Mouse (Mus musculus) intestine, embryonic 16.5 days (tissue): Measurements from ENCODE around the gene Sox5. TPM values are rescaled to one million over a fixed set of nuclear protein-coding genes. Genes with fewer than 3 reads are reported as not detected.
A peak's percentile ranks its signal among the peaks of the same experiment; 100 is the strongest.

Experiments
- ATAC-seq: fragments of 200-750 bp; cut with Nextera tagmentation; 2 replicates; pipeline ENCODE4 v1.8.0; 2017; ENCODE audit warnings: moderate TSS enrichment, moderate library complexity
- H3K27ac ChIP-seq: fragments of 300-500 bp; sonication (generic); 2 replicates; pipeline ENCODE4 v1.5.1; 2014; ENCODE audit warnings: mild to moderate bottlenecking, low read length
- H3K27me3 ChIP-seq: fragments of 300-500 bp; sonication (generic); replicated peaks from 2 replicates; pipeline ENCODE4 v1.6.1; 2014; ENCODE audit warnings: low read length, control low read depth, mixed read lengths; ENCODE audit not compliant: control insufficient read depth, insufficient read depth
- H3K36me3 ChIP-seq: fragments of 300-500 bp; sonication (generic); 2 replicates; pipeline ENCODE4 v1.6.1; 2014; ENCODE audit warnings: low read length, control low read depth; ENCODE audit not compliant: control insufficient read depth, insufficient read depth
- H3K4me1 ChIP-seq: fragments of 300-500 bp; sonication (generic); 2 replicates; pipeline ENCODE4 v1.6.1; 2014; ENCODE audit warnings: low read length, control low read depth, mixed read lengths; ENCODE audit not compliant: control insufficient read depth, insufficient read depth
- H3K4me2 ChIP-seq: fragments of 300-500 bp; sonication (generic); 2 replicates; pipeline ENCODE4 v1.6.1; 2014; ENCODE audit warnings: low read depth, low read length, control low read depth
- H3K4me3 ChIP-seq: fragments of 300-500 bp; sonication (generic); 2 replicates; pipeline ENCODE4 v1.5.1; 2014; ENCODE audit warnings: mild to moderate bottlenecking, low read length
- H3K9ac ChIP-seq: fragments of 300-500 bp; sonication (generic); 2 replicates; pipeline ENCODE4 v1.6.1; 2014; ENCODE audit warnings: low read depth, low read length
- H3K9me3 ChIP-seq: fragments of 300-500 bp; sonication (generic); 2 replicates; pipeline ENCODE4 v1.6.1; 2016; ENCODE audit warnings: low read length, control low read depth; ENCODE audit not compliant: control insufficient read depth
- WGBS: fragments of 180-500 bp; shearing (Covaris S2); extraction: QIAGEN DNeasy Blood & Tissue Kit; methylation state at CpG from one replicate; pipeline ENCODE4 v1.1.7; 2014; 5-methylcytosine and 5-hydroxymethylcytosine counted together
- polyA plus RNA-seq: library from polyadenylated mRNA; unstranded; fragments of >200 nt; fragmentation: Nextera tagmentation; extraction: Ambion mirVana; gene quantifications from 2 replicates; pipeline ENCODE4 v1.2.1, GENCODE M21; 2015

Gene Sox5
- polyA plus RNA-seq, 1 experiment from 2014 or later: 14.3 TPM

GRCm38 (mm10) chr6:143915686-143916085 is 866.1 kb downstream of the Sox5 start:
- H3K27ac ChIP-seq: no peak overlapping the region
- H3K4me3 ChIP-seq: no peak overlapping the region
- WGBS: 88% methylated on average over 3 of the region's 3 CpGs
- H3K4me2 ChIP-seq: no peak overlapping the region
- H3K27me3 ChIP-seq: no peaks in the 10 kb centered on the region
- no peaks in the 10 kb centered on the region for H3K36me3 ChIP-seq
- no peak for ATAC-seq
- no peaks in the 10 kb centered on the region for H3K9me3 ChIP-seq
- H3K9ac ChIP-seq: no peak overlapping the region
- H3K4me1 ChIP-seq: no peaks in the 10 kb centered on the region

DNA sequence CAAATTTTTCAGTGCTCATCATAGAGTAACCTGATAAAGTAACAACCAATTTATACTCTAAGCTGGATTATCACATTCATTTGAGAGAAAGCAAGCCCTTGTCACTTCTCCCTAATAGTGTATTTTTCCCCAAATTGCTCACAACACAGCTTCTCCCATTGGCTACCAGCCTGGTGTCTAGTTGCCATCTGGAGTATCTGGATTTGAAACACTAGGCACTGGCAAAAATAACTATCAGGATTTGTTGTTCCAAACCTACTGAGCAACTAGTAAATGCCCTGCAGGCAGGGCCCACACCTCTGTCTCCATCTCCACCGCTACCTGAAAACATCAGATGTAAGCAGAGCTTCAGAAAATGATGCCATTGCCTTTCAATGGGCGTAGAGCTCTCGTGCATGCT is 869.5 kb downstream of the Sox5 start:
- H3K27ac ChIP-seq: no peak overlapping the region
- no peaks in the 10 kb centered on the region for H3K27me3 ChIP-seq
- no peak overlapping the region for H3K4me2 ChIP-seq
- H3K4me3 ChIP-seq: no peak overlapping the region
- no peak for ATAC-seq
- WGBS: 96% methylated on average over 3 of the region's 3 CpGs
- no peaks in the 10 kb centered on the region for H3K4me1 ChIP-seq
- no peaks in the 10 kb centered on the region for H3K9me3 ChIP-seq
- H3K9ac ChIP-seq: no peak overlapping the region
- H3K36me3 ChIP-seq: no peaks in the 10 kb centered on the region

DNA sequence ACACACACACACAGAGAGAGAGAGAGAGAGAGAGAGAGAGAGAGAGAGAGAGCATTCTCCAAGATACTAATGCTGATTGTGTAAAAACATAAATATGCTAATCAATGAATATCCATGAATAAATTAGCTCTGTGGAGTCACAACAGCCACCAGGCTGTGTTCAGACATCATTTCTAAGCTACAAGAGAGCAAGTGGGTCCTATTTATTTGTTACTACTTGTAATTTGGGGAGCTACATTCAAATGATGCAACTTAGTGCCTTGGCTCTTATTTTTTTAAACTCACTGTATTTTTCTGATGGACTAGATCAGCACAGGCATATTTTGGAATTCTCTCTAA is 877.1 kb downstream of the Sox5 start:
- Histone ChIP-seq H3K4me3 (no peak overlapping the region), H3K36me3 (no peaks in the 10 kb centered on the region), H3K4me1 (no peaks in the 10 kb centered on the region), H3K9me3 (no peaks in the 10 kb centered on the region), H3K27ac (no peak overlapping the region), H3K4me2 (no peak overlapping the region), H3K27me3 (no peaks in the 10 kb centered on the region), H3K9ac (no peak overlapping the region)
- ATAC-seq: no peak

GRCm38 (mm10) chr6:143903981-143904692 is 877.6 kb downstream of the Sox5 start:
- H3K36me3 ChIP-seq: no peaks in the 10 kb centered on the region
- WGBS: 75% methylated on average over 10 of the region's 10 CpGs
- no peak overlapping the region for H3K9ac ChIP-seq
- H3K4me2 ChIP-seq: no peak overlapping the region
- no peaks in the 10 kb centered on the region for H3K4me1 ChIP-seq
- H3K27ac ChIP-seq: no peak overlapping the region
- H3K9me3 ChIP-seq: no peaks in the 10 kb centered on the region
- no peak for ATAC-seq
- no peaks in the 10 kb centered on the region for H3K27me3 ChIP-seq
- H3K4me3 ChIP-seq: no peak overlapping the region

- no peak for ATAC-seq
- no peaks in the 10 kb centered on the region for H3K4me1 ChIP-seq
- H3K27me3 ChIP-seq: no peaks in the 10 kb centered on the region
- H3K4me2 ChIP-seq: no peak overlapping the region
- H3K9me3 ChIP-seq: no peaks in the 10 kb centered on the region
- no peak overlapping the region for H3K9ac ChIP-seq
- WGBS: 91% methylated on average over 4 of the region's 4 CpGs
- no peak overlapping the region for H3K27ac ChIP-seq
- no peaks in the 10 kb centered on the region for H3K36me3 ChIP-seq
- no peak overlapping the region for H3K4me3 ChIP-seq
Observed at GRCm38 (mm10) chr6:143900871-143901270, 880.9 kb downstream of the Sox5 start.

- ATAC-seq: no peak
- no peaks in the 10 kb centered on the region for H3K9me3 ChIP-seq
- H3K4me1 ChIP-seq: no peaks in the 10 kb centered on the region
- no peak overlapping the region for H3K27ac ChIP-seq
- H3K4me3 ChIP-seq: no peak overlapping the region
- no peak overlapping the region for H3K4me2 ChIP-seq
- no peaks in the 10 kb centered on the region for H3K27me3 ChIP-seq
- H3K9ac ChIP-seq: no peak overlapping the region
- no peaks in the 10 kb centered on the region for H3K36me3 ChIP-seq
- WGBS: 93% methylated on average over 6 of the region's 6 CpGs
Observed at GRCm38 (mm10) chr6:143895092-143895491, 886.7 kb downstream of the Sox5 start.

- H3K9ac ChIP-seq: no peak overlapping the region
- no peak overlapping the region for H3K4me2 ChIP-seq
- no peak for ATAC-seq
- no peak overlapping the region for H3K27ac ChIP-seq
- no peaks in the 10 kb centered on the region for H3K4me1 ChIP-seq
- H3K9me3 ChIP-seq: no peaks in the 10 kb centered on the region
- H3K27me3 ChIP-seq: no peaks in the 10 kb centered on the region
- no peaks in the 10 kb centered on the region for H3K36me3 ChIP-seq
- H3K4me3 ChIP-seq: no peak overlapping the region
- 78% methylated on average over 2 of the region's 2 CpGs for WGBS
Observed at GRCm38 (mm10) chr6:143892869-143893268, 888.9 kb downstream of the Sox5 start.

GRCm38 (mm10) chr6:143888556-143888955 is 893.2 kb downstream of the Sox5 start:
- no peak overlapping the region for H3K9ac ChIP-seq
- H3K4me2 ChIP-seq: no peak overlapping the region
- H3K36me3 ChIP-seq: no peaks in the 10 kb centered on the region
- H3K27ac ChIP-seq: no peak overlapping the region
- no peaks in the 10 kb centered on the region for H3K27me3 ChIP-seq
- no peaks in the 10 kb centered on the region for H3K4me1 ChIP-seq
- no peak for ATAC-seq
- H3K4me3 ChIP-seq: no peak overlapping the region
- no peaks in the 10 kb centered on the region; the same call in 1 of the 2 replicates for H3K9me3 ChIP-seq
- WGBS: 65% methylated on average over 7 of the region's 7 CpGs

- Histone ChIP-seq H3K36me3 (no peaks in the 10 kb centered on the region), H3K4me2 (no peak overlapping the region), H3K4me3 (no peak overlapping the region), H3K27me3 (no peaks in the 10 kb centered on the region), H3K4me1 (no peaks in the 10 kb centered on the region), H3K9ac (no peak overlapping the region), H3K27ac (peak overlapping the region; percentile 27; the same call in 1 of the 2 replicates), H3K9me3 (no peaks in the 10 kb centered on the region)
- ATAC-seq: no peak
- 49% methylated on average over 6 of the region's 6 CpGs for WGBS
Observed at GRCm38 (mm10) chr6:143878525-143878924, 903.3 kb downstream of the Sox5 start.

DNA sequence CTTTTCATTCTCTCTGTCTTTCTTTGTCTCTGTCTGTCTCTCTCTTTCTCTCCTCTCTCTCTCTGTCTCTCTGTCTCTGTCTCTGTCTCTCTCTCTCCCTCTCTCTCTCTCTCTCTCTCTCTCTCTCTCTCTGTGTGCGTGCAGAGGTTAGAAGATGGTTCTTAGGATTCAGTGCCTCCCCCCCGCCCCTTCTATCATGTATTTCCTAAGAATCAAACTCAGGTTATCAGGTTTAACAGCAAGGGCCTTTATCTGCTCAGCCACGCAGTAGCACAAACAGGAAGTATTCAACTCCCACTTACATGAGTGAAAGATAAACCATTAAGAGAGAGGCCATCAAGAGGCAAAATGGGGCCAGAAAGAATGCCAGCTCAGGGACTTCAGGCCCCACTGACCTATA is 913.0 kb downstream of the Sox5 start:
- Histone ChIP-seq H3K4me3 (no peak overlapping the region), H3K9me3 (no peaks in the 10 kb centered on the region), H3K9ac (no peak overlapping the region), H3K4me1 (no peaks in the 10 kb centered on the region), H3K4me2 (no peak overlapping the region), H3K27me3 (no peaks in the 10 kb centered on the region), H3K27ac (no peak overlapping the region), H3K36me3 (no peaks in the 10 kb centered on the region)
- ATAC-seq: no peak
- 67% methylated on average over 3 of the region's 3 CpGs for WGBS
